Mouse (Mus musculus): ENCODE results near the gene Pgrmc2. TPM values are rescaled to one million over a fixed set of nuclear protein-coding genes. Genes with fewer than 3 reads are reported as not detected.

Gene Pgrmc2
- total and polyA plus RNA-seq, 3 experiments = 23.2 to 52.8 TPM; not detected in 1

DNA sequence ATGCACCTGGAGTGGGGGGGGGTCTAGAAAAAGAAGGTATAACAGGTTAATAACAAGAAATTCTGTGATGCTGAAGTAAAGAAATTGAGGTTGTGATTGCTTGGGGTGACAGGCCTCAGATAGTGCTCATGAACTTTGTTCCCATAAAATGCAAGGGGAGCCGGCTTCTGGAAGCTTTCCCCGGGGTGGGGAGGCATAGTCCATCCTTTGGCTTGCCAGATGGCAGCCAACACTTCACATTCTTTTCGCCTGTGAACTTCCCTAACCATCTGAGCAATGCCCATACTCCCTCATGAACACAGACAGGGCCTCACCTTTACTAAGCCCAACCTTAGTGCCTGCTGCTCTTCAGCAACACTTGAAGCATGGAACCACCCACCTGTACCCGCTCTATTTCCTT, 9.5 kb upstream of the Pgrmc2 start:
- Histone ChIP-seq H3K4me1 (ENCODE audit: control insufficient read depth in 1 of 2, insufficient read depth in 2 of 2, low read length in 2 of 2) (peaks cover 0 to 7% of the 10 kb centered on the region in 2 experiments; a peak in 3 of 4 replicates), H3K27me3 (ENCODE audit: control insufficient read depth in 1 of 2, insufficient read depth in 2 of 2, low read length in 2 of 2) (no peaks in the 10 kb centered on the region), H3K27ac (ENCODE audit: control insufficient read depth, low read depth, low read length) (no peak overlapping the region), H3K4me3 (ENCODE audit: control insufficient read depth in 1 of 2, insufficient read depth in 1 of 2, low read depth in 2 of 2, low read length in 2 of 2) (no peak overlapping the region), H3K79me2 (ENCODE audit: control insufficient read depth, insufficient read depth, low read length, poor library complexity) (no peaks in the 10 kb centered on the region), H3K36me3 (ENCODE audit: control insufficient read depth in 1 of 2, insufficient read depth in 2 of 2, low read length in 2 of 2) (peaks cover 0 to 8% of the 10 kb centered on the region in 2 experiments; a peak in 2 of 4 replicates), H3K9ac (ENCODE audit: control insufficient read depth, low read depth, low read length, poor library complexity, severe bottlenecking) (no peak overlapping the region), H3K9me3 (replicated peaks; ENCODE audit: insufficient read depth, low read length) (no peaks in the 10 kb centered on the region)
- DNase-seq (ENCODE audit: low read depth, low spot score) = no peak
- TF ChIP-seq MEF2A (IDR thresholded peaks at IDR 0.05; ENCODE audit: extremely low read depth, insufficient replicate concordance, low read depth, low read length, poor library complexity, severe bottlenecking) (no peak), GATA1 (IDR thresholded peaks at IDR 0.05; ENCODE audit: low read depth, low read length) (no peak), CTCF (IDR thresholded peaks at IDR 0.05 in 2 of 3, conservative IDR thresholded peaks at IDR 0.05 in 1 of 3; ENCODE audit: control insufficient read depth in 1 of 3, insufficient read depth in 1 of 3, low read depth in 2 of 3, low read length in 3 of 3, poor library complexity in 1 of 3, severe bottlenecking in 1 of 3) (no peak), NRF1 (IDR thresholded peaks at IDR 0.05; ENCODE audit: insufficient read depth, low read depth, low read length, poor library complexity, severe bottlenecking) (no peak)

GRCm38 (mm10) chr3:41090839-41091238, 8.0 kb upstream of the Pgrmc2 start:
- peak; percentile 46 for DNase-seq (ENCODE audit: low read depth, low spot score)
- peaks cover 0 to 7% of the 10 kb centered on the region in 2 experiments; a peak in 3 of 4 replicates for H3K4me1 ChIP-seq (ENCODE audit: control insufficient read depth in 1 of 2, insufficient read depth in 2 of 2, low read length in 2 of 2)
- H3K4me3 ChIP-seq (ENCODE audit: control insufficient read depth in 1 of 2, insufficient read depth in 1 of 2, low read depth in 2 of 2, low read length in 2 of 2) = no peak overlapping the region
- H3K9ac ChIP-seq (ENCODE audit: control insufficient read depth, low read depth, low read length, poor library complexity, severe bottlenecking) = no peak overlapping the region
- peaks cover 0 to 8% of the 10 kb centered on the region in 2 experiments; a peak in 2 of 4 replicates for H3K36me3 ChIP-seq (ENCODE audit: control insufficient read depth in 1 of 2, insufficient read depth in 2 of 2, low read length in 2 of 2)
- TF ChIP-seq EP300 (IDR thresholded peaks at IDR 0.05; ENCODE audit: low read depth in 1 of 2, low read length in 2 of 2) (peak; percentile 71 to 73), TAL1 (IDR thresholded peaks at IDR 0.05; ENCODE audit: low read length) (0 out of 2 replicates have a peak, but pooled peaks have one; percentile 10), GATA1 (IDR thresholded peaks at IDR 0.05; ENCODE audit: low read depth, low read length) (peak; percentile 71), CTCF (IDR thresholded peaks at IDR 0.05 in 2 of 3, conservative IDR thresholded peaks at IDR 0.05 in 1 of 3; ENCODE audit: control insufficient read depth in 1 of 3, insufficient read depth in 1 of 3, low read depth in 2 of 3, low read length in 3 of 3, poor library complexity in 1 of 3, severe bottlenecking in 1 of 3) (no peak), NELFE (IDR thresholded peaks at IDR 0.05; ENCODE audit: low read depth, low read length) (no peak), NRF1 (IDR thresholded peaks at IDR 0.05; ENCODE audit: insufficient read depth, low read depth, low read length, poor library complexity, severe bottlenecking) (no peak), CHD2 (IDR thresholded peaks at IDR 0.05; ENCODE audit: low read length) (no peak), ELF1 (IDR thresholded peaks at IDR 0.05; ENCODE audit: low read depth, low read length) (no peak), USF2 (IDR thresholded peaks at IDR 0.05; ENCODE audit: borderline replicate concordance in 1 of 2, insufficient read depth in 1 of 2, low read depth in 1 of 2, low read length in 2 of 2) (no peak), TCF12 (IDR thresholded peaks at IDR 0.05; ENCODE audit: low read depth, low read length) (peak; percentile 33; the same call in 1 of the 2 replicates), MYC (IDR thresholded peaks at IDR 0.05; ENCODE audit: low read depth, low read length) (0 out of 2 replicates have a peak, but pooled peaks have one; percentile 28), ETS1 (IDR thresholded peaks at IDR 0.05; ENCODE audit: low read depth, low read length) (peak; percentile 67), ZNF384 (IDR thresholded peaks at IDR 0.05; ENCODE audit: low read depth, low read length) (no peak), ZKSCAN1 (IDR thresholded peaks at IDR 0.05; ENCODE audit: low read depth, low read length) (no peak), MEF2A (IDR thresholded peaks at IDR 0.05; ENCODE audit: extremely low read depth, insufficient replicate concordance, low read depth, low read length, poor library complexity, severe bottlenecking) (peak; percentile 85; the same call in 1 of the 2 replicates), ZMIZ1 (IDR thresholded peaks at IDR 0.05; ENCODE audit: low read depth, low read length) (no peak)
- H3K9me3 ChIP-seq (replicated peaks; ENCODE audit: insufficient read depth, low read length) = no peaks in the 10 kb centered on the region
- no peak overlapping the region for H3K27ac ChIP-seq (ENCODE audit: control insufficient read depth, low read depth, low read length)
- H3K79me2 ChIP-seq (ENCODE audit: control insufficient read depth, insufficient read depth, low read length, poor library complexity) = no peaks in the 10 kb centered on the region
- no peaks in the 10 kb centered on the region for H3K27me3 ChIP-seq (ENCODE audit: control insufficient read depth in 1 of 2, insufficient read depth in 2 of 2, low read length in 2 of 2)

Measured in MEL (cell line).